Mouse (Mus musculus) heart, embryonic 13.5 days (tissue): Measurements from ENCODE around the gene Serpina1d. TPM values are rescaled to one million over a fixed set of nuclear protein-coding genes. Genes with fewer than 3 reads are reported as not detected.
"Not testable (repeated sequence)": the region's sequence is repeated elsewhere in the genome, so short reads cannot be mapped to it uniquely, and the experiment has no call there.

ENCODE experiments used
- ATAC-seq: fragments of 200-750 bp; cut with Nextera tagmentation; 2 replicates; pipeline ENCODE4 v1.8.0; 2017; ENCODE audit warnings: moderate TSS enrichment; ENCODE audit not compliant: insufficient number of reproducible peaks, low FRiP score, low TSS enrichment; ENCODE audit errors: extremely low read depth
- H3K27ac ChIP-seq: fragments of 300-500 bp; sonication (generic); replicated peaks from 2 replicates; pipeline ENCODE4 v1.5.1; 2015; ENCODE audit warnings: moderate library complexity, mild to moderate bottlenecking, inconsistent platforms
- H3K27me3 ChIP-seq: fragments of 300-500 bp; sonication (generic); replicated peaks from 2 replicates; pipeline ENCODE4 v1.6.1; 2015; ENCODE audit warnings: mild to moderate bottlenecking, inconsistent platforms
- H3K36me3 ChIP-seq: fragments of 300-500 bp; sonication (generic); 2 replicates; pipeline ENCODE4 v1.6.1; 2015; ENCODE audit warnings: mild to moderate bottlenecking, inconsistent platforms
- H3K4me1 ChIP-seq: fragments of 300-500 bp; sonication (generic); 2 replicates; pipeline ENCODE4 v1.6.1; 2015; ENCODE audit warnings: inconsistent platforms
- H3K4me2 ChIP-seq: fragments of 300-500 bp; sonication (generic); 2 replicates; pipeline ENCODE4 v1.6.1; 2015; ENCODE audit warnings: inconsistent platforms, mild to moderate bottlenecking, moderate library complexity
- H3K4me3 ChIP-seq: fragments of 300-500 bp; sonication (generic); 2 replicates; pipeline ENCODE4 v1.5.1; 2015; ENCODE audit warnings: moderate library complexity, mild to moderate bottlenecking, inconsistent platforms
- H3K9ac ChIP-seq: fragments of 300-500 bp; sonication (generic); 2 replicates; pipeline ENCODE4 v1.6.1; 2015; ENCODE audit warnings: inconsistent platforms, mild to moderate bottlenecking, moderate library complexity
- H3K9me3 ChIP-seq: fragments of 300-500 bp; sonication (generic); 2 replicates; pipeline ENCODE4 v1.6.1; 2016; ENCODE audit warnings: inconsistent platforms
- WGBS: fragments of 180-500 bp; shearing (Covaris S2); methylation state at CpG from one replicate; pipeline ENCODE4 v1.1.7; 2015; ENCODE audit warnings: mixed read lengths; 5-methylcytosine and 5-hydroxymethylcytosine counted together
- polyA plus RNA-seq: library from polyadenylated mRNA; unstranded; fragments of >200 nt; fragmentation: Nextera tagmentation; extraction: Ambion mirVana; gene quantifications from 2 replicates; pipeline ENCODE4 v1.2.1, GENCODE M21; 2015

Serpina1d gene
- 0.40 and 3.6 TPM in 2 replicates for polyA plus RNA-seq

GRCm38 (mm10) chr12:103773246-103773851 lies at the start of gene Serpina1d:
Serpina1d (minus strand) TSS chr12:103773592.
- not testable (repeated sequence) for ATAC-seq, H3K9ac ChIP-seq
- 74% methylated on average over 6 of the region's 6 CpGs for WGBS

GRCm38 (mm10) chr12:103770597-103770996 lies 2.8 kb downstream of the Serpina1d start:
- not testable (repeated sequence) for ATAC-seq, H3K36me3 ChIP-seq, H3K9ac ChIP-seq, H3K9me3 ChIP-seq, H3K27me3 ChIP-seq, H3K4me2 ChIP-seq, H3K4me1 ChIP-seq, H3K27ac ChIP-seq, H3K4me3 ChIP-seq
- 63% methylated on average over 1 of the region's 1 CpGs for WGBS

More at GRCm38 (mm10) chr12:103773246-103773851, at the start of gene Serpina1d:
- not testable (repeated sequence) for H3K27ac ChIP-seq, H3K9me3 ChIP-seq, H3K4me2 ChIP-seq, H3K27me3 ChIP-seq, H3K4me3 ChIP-seq, H3K36me3 ChIP-seq, H3K4me1 ChIP-seq

- not testable (repeated sequence) for H3K9ac ChIP-seq, H3K4me1 ChIP-seq, H3K9me3 ChIP-seq, H3K27me3 ChIP-seq, H3K27ac ChIP-seq, H3K36me3 ChIP-seq, H3K4me2 ChIP-seq, ATAC-seq, H3K4me3 ChIP-seq
- 65% methylated on average over 3 of the region's 3 CpGs for WGBS
Measured at GRCm38 (mm10) chr12:103763083-103763482, 10.3 kb downstream of the Serpina1d start.

GRCm38 (mm10) chr12:103760316-103760715 lies 13.1 kb downstream of the Serpina1d start:
- not testable (repeated sequence) for H3K4me2 ChIP-seq, ATAC-seq, H3K4me1 ChIP-seq, H3K27ac ChIP-seq, H3K36me3 ChIP-seq, H3K27me3 ChIP-seq, H3K9me3 ChIP-seq, H3K4me3 ChIP-seq, H3K9ac ChIP-seq
- 68% methylated on average over 3 of the region's 3 CpGs for WGBS

- H3K9ac ChIP-seq, ATAC-seq, H3K4me2 ChIP-seq, H3K36me3 ChIP-seq, H3K9me3 ChIP-seq, H3K27ac ChIP-seq, H3K4me3 ChIP-seq, H3K27me3 ChIP-seq, H3K4me1 ChIP-seq: not testable (repeated sequence)
- 70% methylated on average over 5 of the region's 5 CpGs for WGBS
Measured at GRCm38 (mm10) chr12:103745957-103746356, 27.4 kb downstream of the Serpina1d start.

- not testable (repeated sequence) for ATAC-seq
- 80% methylated on average over 6 of the region's 6 CpGs for WGBS
Measured at GRCm38 (mm10) chr12:103737791-103738580, 35.4 kb downstream of the Serpina1d start.

GRCm38 (mm10) chr12:103735566-103735965 lies 37.8 kb downstream of the Serpina1d start:
- not testable (repeated sequence) for H3K4me1 ChIP-seq, H3K9me3 ChIP-seq, H3K36me3 ChIP-seq, H3K4me2 ChIP-seq, H3K27me3 ChIP-seq, H3K27ac ChIP-seq, H3K9ac ChIP-seq, H3K4me3 ChIP-seq, ATAC-seq
- 68% methylated on average over 4 of the region's 4 CpGs for WGBS

More at GRCm38 (mm10) chr12:103737791-103738580, 35.4 kb downstream of the Serpina1d start:
- H3K4me1 ChIP-seq, H3K27me3 ChIP-seq, H3K4me2 ChIP-seq, H3K4me3 ChIP-seq, H3K27ac ChIP-seq, H3K36me3 ChIP-seq, H3K9ac ChIP-seq, H3K9me3 ChIP-seq: not testable (repeated sequence)

GRCm38 (mm10) chr12:103735101-103735500 lies 38.3 kb downstream of the Serpina1d start:
- not testable (repeated sequence) for H3K4me3 ChIP-seq, H3K4me2 ChIP-seq, H3K9ac ChIP-seq, H3K27me3 ChIP-seq, H3K9me3 ChIP-seq, H3K27ac ChIP-seq, H3K36me3 ChIP-seq, H3K4me1 ChIP-seq, ATAC-seq
- 68% methylated on average over 4 of the region's 4 CpGs for WGBS

Other genes starting within 250 kb of the Serpina1d start
- gene Ppp4r4, start 241.3 kb downstream of the Serpina1d start, polyA plus RNA-seq: 0.19 and 0.31 TPM in 2 replicates
- 0.16 and 1.0 TPM in 2 replicates for gene Serpina10, start 142.1 kb downstream of the Serpina1d start, polyA plus RNA-seq
- 4.5 and 45.8 TPM in 2 replicates for gene Serpina6, start 116.4 kb downstream of the Serpina1d start, polyA plus RNA-seq
- gene Serpina16, start 97.5 kb downstream of the Serpina1d start, polyA plus RNA-seq: 0.15 TPM in 1 of 2 replicates, not detected in the other
- not detected in 2 replicates for gene Serpina1f, start 78.1 kb downstream of the Serpina1d start, polyA plus RNA-seq
- 4.2 and 17.3 TPM in 2 replicates for gene Serpina1b, start 56.8 kb upstream of the Serpina1d start, polyA plus RNA-seq
- gene Serpina1a, start 90.0 kb upstream of the Serpina1d start, polyA plus RNA-seq: 3.0 and 11.2 TPM in 2 replicates
- gene Serpina1c, start 131.3 kb upstream of the Serpina1d start, polyA plus RNA-seq: 1.5 and 3.6 TPM in 2 replicates
- gene Serpina1e, start 185.4 kb upstream of the Serpina1d start, polyA plus RNA-seq: 1.4 and 3.8 TPM in 2 replicates
- 0.17 TPM in 1 of 2 replicates, not detected in the other for gene Serpina11, start 216.4 kb upstream of the Serpina1d start, polyA plus RNA-seq
- gene Serpina9, start 240.2 kb upstream of the Serpina1d start, polyA plus RNA-seq: 0.55 and 0.72 TPM in 2 replicates